Mouse (Mus musculus): ENCODE data around the gene Ralb.

DNA sequence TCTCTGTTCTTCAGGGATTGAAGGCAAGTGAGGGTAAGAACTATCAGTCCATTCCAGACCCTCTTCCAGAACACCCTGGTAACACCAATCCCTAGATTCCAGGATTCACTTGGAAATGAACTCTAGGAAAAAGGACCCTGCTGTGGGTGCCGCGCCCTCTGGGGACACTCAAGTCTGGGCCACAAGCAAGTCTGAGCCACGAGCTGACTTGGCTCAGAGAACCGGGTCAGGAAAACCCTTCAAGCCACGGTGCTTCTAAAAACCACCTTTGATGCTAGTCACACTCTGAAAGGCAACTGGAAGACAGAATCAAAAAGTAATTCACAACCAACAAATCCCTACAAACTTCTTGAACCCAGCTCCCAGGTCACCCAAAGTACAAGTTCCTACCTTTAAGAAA, 786 bp downstream of the Ralb start:
- no peak for TF ChIP-seq POLR2A (IDR thresholded peaks at IDR 0.05; ENCODE audit: low read depth, low read length)
- no peak for TF ChIP-seq CTCF (IDR thresholded peaks at IDR 0.05; ENCODE audit: borderline replicate concordance, insufficient read depth, low read length)
